Mouse (Mus musculus): ENCODE data around the gene Gm20388. TPM values are rescaled to one million over a fixed set of nuclear protein-coding genes. Genes with fewer than 3 reads are reported as not detected.

Gm20388 gene
- total RNA-seq, 2 experiments from 2014 or later = 1.9 to 2.0 TPM

DNA sequence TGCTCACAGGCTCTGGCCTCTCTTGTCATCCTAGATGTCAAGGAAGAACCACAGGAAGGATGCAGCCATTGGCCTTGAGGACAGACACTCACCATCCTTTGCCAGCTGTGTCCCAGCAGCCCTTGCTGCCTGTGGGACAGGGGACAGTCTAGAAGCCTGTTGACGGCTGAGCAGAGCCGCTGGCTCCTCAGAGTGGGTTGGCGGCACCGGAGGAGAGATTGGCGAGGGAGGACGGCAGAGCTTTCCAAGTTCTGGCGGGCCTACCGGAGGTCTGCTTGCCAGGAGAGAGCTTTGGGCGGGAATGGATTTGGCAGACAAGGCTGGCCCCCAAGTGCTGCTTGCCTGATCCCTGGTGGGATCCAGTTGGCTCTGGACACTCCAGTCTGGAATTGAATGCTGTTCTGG is 483.2 kb downstream of the Gm20388 start:
- peak; percentile 77 for DNase-seq

DNA sequence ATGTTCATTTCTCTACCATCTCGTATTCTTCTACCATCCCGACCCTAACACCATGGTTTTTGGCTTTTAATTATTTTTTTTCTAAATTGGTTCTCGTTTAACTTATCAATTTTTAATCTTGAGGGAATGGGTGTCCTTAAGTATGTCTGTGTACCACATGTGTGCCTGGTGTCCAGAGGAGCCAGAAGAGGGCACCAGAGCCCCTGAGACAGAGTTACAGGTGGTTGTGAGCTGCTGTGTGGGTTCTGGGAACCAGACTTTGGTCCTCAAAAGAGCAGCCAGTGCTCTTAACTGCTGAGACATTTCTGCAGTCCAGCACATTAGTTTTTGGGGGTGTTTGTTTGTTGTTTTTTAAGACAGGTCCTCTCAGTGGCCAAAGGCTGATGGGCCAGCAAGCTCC is 485.3 kb downstream of the Gm20388 start:
- no peak for DNase-seq

- DNase-seq = no peak
Measured at GRCm38 (mm10) chr8:120396756-120397155, 486.1 kb downstream of the Gm20388 start.

- no peak for DNase-seq
Measured at GRCm38 (mm10) chr8:120397444-120398411, 487.1 kb downstream of the Gm20388 start.

GRCm38 (mm10) chr8:120399212-120399934 is 488.7 kb downstream of the Gm20388 start:
- no peak for DNase-seq

DNA sequence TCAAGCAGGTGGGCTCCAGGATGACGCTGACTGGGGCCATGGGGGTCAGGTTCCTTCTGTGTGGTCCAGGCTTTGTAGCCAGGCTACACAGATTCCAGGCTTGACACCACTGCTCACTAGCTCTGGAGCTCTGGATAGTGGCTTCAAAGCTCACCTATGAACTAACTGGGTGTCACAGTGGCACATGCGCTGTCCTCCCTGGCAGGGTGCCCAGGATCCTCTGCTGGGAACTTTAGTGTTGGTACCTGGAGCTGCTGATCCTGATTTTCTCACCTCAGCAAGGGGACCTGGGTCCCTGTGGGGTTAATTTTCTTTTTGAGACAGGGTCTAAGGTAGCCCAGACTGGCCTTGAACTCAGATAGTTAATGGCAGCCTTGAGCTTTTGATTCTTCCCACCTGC is 490.6 kb downstream of the Gm20388 start:
- DNase-seq = no peak

DNA sequence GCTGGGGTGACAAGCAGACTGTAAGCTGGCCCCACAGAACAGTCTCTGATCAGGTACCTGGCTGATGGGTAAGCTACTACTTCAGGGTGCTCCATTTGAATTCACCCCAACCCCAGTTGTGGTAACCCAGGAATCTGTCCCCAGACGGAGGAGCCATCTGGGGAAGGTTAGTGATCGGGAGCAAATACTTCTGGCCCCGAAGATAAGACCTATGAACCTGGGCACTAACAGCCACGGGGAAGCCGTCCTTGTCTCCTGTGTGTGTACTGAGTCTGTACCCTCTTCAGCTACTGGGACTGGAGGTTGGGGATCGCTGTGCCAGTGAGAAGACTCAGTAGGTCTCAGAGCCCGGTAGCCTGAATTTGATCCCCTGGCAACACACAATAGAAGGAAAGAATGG is 491.1 kb downstream of the Gm20388 start:
- no peak for DNase-seq

- DNase-seq = no peak
Measured at GRCm38 (mm10) chr8:120403606-120404269, 493.1 kb downstream of the Gm20388 start.

DNA sequence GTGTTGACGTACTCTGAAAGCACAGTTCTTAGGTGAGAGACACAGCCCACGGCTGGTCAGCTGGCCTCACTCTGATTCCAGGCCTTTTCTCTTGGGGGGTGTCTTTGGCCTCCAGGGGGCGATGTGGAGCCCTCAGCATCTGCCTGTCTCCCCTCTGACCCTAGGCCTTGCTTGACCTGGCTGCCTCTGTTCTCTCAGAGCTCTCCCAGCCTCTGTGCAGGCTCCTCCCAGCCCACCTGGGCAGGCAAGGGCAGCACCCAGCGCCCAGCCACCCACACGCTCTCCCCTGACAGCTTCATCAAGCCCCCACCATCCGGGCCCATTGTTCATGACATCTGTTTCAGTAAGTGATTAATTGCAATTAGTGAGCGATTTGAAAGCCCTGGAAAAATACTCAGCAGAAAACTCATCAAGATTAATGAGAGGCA is 494.0 kb downstream of the Gm20388 start:
- peak; percentile 74 for DNase-seq

DNA sequence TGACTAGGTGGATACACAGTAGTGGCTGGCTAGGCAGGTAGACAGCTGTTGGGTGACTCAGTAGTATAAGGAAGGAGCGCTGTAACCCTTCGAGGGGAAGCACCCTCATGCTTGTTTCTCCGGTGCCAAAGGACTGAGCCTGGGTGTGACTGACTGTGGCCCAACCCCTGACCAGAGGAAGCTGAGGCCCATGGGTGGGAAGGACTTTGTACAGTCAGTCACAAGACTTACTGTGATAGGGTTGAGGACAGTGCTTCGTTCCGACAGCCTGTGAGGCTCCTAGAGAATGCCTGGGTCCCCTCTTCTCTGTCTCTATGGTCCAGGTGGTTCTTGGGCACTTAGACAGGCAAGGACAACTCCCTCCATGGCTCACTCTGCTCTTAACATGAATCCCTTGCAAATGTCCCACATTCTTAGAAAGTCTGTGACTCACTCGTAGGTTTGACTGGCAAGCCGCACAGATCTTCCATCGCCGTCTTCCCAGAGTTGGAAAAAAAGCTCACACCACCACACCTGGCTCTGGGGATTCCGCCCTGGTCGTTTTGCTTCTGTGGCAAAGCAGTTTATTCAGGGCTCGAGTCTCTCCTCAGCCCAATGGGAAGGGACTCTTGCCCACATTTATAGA is 495.5 kb downstream of the Gm20388 start:
- no peak for DNase-seq

GRCm38 (mm10) chr8:120407701-120408240 is 497.1 kb downstream of the Gm20388 start:
- DNase-seq = peak; percentile 43

DNA sequence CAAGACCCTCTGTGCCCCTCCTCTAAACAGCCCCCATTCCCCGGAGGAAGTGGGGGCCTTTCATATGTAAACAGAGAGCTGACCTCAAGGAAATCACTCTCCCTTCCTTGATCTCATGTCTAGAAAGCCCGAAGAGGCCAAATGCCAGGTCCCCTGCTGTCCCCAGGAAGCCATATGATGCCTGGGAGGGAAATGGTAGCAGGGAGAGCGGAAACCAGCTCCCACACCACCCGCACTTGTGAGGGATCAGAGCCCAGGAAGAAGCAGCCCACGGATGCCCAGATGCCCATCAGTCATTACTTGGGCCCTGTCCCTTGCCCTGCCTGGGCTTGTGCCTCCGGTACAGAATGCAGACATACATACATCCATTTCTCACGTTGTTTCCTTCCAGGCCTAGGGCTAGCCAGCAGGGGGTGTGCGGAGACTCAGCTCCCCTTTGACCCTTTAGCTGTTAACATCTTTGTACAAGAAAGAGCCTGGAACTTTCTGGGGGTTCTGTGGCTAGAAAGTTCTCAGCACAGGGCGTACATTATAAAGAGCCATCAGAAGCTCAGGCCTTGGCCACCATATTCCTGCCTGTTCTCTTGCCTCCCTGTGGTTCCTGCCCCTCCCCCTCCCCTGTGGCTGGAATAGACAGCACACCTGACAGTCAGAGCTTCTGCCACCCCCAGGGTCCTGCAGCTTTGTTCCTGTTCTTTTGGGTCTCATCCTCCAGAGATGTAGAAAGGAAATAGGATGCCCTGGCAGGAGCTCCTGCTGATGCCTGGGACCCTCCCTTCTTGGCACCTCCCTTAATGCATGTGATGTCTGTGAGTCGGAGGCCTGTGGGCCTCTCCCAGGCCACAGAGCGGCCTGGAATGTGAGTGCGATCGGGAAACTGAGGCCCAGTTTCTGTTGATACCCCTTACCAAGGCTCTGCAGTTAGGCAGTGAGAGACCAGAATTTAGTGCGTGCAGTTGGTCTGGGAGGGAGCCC is 497.9 kb downstream of the Gm20388 start:
- DNase-seq = no peak

GRCm38 (mm10) chr8:120409371-120410013 is 498.9 kb downstream of the Gm20388 start:
- DNase-seq = no peak

DNA sequence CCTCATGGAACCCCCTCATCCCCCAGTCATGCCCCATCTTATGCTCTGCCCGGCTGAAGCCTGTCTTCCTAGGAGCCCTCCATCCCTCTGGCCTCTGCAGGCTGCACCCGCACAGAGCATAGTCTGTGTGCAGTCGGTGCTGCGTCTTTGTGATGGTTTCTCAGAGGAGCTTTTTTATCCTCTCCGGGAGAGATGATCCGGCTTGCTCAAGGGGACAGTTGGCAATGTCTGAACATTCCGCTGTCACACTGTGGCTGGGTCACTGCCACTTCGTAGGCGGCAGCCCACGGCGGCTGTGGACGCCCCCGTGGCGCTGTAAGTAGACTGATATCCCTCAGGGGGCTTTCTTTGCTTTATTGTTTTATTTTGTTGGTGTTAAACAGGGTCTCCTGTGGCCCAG is 500.4 kb downstream of the Gm20388 start:
- no peak for DNase-seq

- no peak for DNase-seq
Measured at GRCm38 (mm10) chr8:120411862-120412261, 501.2 kb downstream of the Gm20388 start.

DNA sequence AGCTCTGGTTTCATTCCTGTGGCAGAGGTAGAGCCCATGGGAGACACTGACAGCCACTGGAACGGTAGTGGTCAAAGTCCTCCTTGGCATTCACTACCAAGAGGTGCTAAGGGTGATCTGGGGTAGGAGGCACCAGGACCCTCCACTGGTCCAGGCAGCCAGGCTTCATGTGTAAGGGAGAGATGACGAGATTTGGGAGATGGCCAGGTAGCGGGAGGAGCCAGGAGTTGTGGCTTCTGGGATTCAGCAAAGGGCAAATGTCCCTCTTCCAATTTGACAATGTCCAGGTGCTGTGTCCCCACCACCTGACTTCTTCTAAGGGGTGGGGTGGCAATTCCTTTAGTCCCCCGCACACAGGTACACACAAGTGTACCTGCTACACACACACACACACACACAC is 501.7 kb downstream of the Gm20388 start:
- DNase-seq = no peak

DNA sequence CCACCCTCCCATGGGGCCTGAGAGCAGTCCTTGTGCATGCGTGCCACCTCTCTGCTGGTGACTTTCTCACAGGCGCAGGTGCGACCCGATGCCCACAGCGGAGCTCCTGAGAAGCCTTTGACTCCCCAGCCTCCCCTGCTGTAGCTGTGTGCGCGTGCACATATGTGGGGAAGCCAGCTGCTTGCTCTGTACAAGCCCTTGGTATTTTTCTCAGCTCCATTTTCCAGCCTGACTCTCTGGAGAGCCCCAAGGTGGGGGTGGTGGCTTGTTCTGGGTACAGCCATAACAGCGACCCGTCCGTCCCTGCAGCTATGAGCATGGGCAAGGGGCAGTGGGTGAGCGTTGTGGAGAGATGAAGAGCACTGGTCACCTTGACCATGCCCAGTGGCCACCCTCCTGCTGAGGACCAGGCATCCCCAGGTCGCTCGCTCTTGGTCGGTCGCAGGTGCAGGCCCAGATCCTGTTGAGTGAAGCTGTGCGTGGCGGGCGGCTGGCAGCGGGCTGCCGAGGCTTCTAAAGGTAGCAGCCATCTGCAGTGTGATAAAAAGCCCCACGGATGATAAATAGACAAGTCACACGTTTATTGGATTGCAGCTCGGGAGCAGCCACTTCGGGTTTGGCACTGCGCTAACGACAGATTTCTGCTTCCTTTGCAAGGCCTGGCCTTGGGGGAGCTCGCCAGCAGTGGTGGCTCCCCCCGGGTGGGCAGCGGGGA is 502.4 kb downstream of the Gm20388 start:
- DNase-seq = no peak

DNA sequence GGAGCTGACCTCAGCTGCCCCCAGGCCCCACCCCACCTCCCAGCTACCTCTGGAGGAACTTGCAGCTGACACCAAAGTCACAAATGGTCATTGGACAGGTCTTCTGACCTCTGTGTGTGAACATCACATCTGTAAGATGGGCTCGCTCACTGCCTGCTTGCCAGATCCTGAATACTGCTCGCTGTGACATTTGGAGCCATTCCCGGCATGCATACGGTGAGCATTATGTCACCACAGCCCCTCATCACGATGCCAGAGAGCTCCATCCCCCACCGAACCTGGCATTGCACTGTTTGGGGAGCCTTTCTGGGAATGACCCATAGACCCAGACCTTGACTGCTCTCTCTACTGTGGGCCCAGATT is 503.0 kb downstream of the Gm20388 start:
- DNase-seq = no peak

DNA sequence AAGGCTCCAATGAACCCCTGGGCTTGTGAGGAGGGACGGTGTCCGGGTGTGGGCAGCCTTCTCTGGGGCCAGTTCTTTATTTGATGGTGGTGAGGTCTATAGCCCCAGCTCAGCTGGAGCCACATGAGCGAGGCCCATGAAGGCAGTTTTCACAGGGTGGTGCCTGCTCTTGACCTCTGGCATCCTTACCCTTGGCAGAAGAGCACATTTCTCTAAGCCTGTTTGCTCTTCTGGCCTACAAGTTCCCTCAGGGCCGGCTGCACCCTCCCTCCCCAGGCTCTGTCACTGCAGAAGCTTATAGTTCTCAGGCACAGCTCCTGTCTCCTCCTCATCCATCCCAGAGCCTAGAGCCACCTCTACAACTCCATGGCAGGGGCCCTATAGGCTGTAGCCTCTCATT is 503.6 kb downstream of the Gm20388 start:
- no peak for DNase-seq

GRCm38 (mm10) chr8:120415474-120415873 is 504.8 kb downstream of the Gm20388 start:
- no peak for DNase-seq
